Mouse (Mus musculus) heart, postnatal 0 days (tissue): Measurements from ENCODE around the gene Timp3.

Experiments
- CTCF ChIP-seq: IDR thresholded peaks from 2 replicates; pipeline ENCODE4 v1.5.1; 2016; ENCODE audit warnings: antibody characterized with exemption, control low read depth, low read depth
- EP300 ChIP-seq: IDR thresholded peaks from 2 replicates; pipeline ENCODE4 v1.6.1; 2016; ENCODE audit warnings: antibody characterized with exemption, low read depth

DNA sequence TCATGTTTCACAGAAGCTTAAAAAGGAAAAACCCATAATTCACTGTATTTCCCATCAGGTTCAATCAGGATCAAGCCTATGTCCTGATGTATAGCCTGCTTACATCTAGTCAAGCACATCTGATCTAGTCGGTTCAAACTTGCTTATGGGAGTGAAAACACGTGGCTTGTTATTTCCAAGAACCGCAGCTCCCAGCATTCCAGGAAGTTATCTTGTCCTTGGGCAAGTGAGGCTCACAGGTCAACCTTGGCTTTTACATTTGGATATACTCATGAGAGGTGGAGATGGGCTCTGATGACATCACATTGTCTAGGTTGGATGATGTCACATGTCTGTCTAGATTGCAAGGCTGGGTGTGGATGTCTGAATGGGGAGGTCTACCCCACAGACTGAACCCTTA, 12.8 kb downstream of the Timp3 start:
- TF ChIP-seq CTCF, result no peak
- no peak; the same call in 1 of the 2 replicates for TF ChIP-seq EP300
